Mouse (Mus musculus) cortical plate, adult 2 months (tissue): ENCODE measurements around the gene Rpp25l. TPM values are rescaled to one million over a fixed set of nuclear protein-coding genes. Genes with fewer than 3 reads are reported as not detected.

ENCODE experiments used
- H3K27ac ChIP-seq: fragments of 200-500 bp; 2 replicates; pipeline ENCODE4 v1.5.1; 2012; ENCODE audit warnings: low read length, control low read depth, inconsistent platforms; ENCODE audit not compliant: insufficient read depth
- H3K4me1 ChIP-seq: fragments of 200-500 bp; 2 replicates; pipeline ENCODE4 v1.6.1; 2011; ENCODE audit warnings: low read length; ENCODE audit not compliant: control insufficient read depth, insufficient read depth
- H3K4me3 ChIP-seq: fragments of 200-500 bp; 2 replicates; pipeline ENCODE4 v1.5.1; 2011; ENCODE audit warnings: mild to moderate bottlenecking, low read length, control low read depth; ENCODE audit not compliant: insufficient read depth
- CTCF ChIP-seq: fragments of 200-500 bp; IDR thresholded peaks from 2 replicates; pipeline ENCODE4 v1.5.1; 2011; ENCODE audit warnings: mild to moderate bottlenecking, control low read depth, low read length; ENCODE audit not compliant: insufficient read depth; ENCODE audit errors: extremely low read depth
- POLR2A ChIP-seq: fragments of 200-500 bp; IDR thresholded peaks from 2 replicates; pipeline ENCODE4 v1.6.1; 2011; ENCODE audit warnings: mild to moderate bottlenecking, low read length, control low read depth; ENCODE audit not compliant: insufficient read depth; ENCODE audit errors: extremely low read depth
- polyA plus RNA-seq: library from polyadenylated mRNA; depleted of rRNA; stranded (reverse); fragments of >200 nt; gene quantifications from 2 replicates; pipeline ENCODE4 v1.2.3, GENCODE M21; 2012

The Rpp25l gene
- polyA plus RNA-seq, 1 experiment: 37.4 TPM

- H3K27ac ChIP-seq: no peak overlapping the region
- TF ChIP-seq CTCF (no peak), POLR2A (no peak)
- peaks cover 1% of the 10 kb centered on the region; the same call in 1 of the 2 replicates for H3K4me1 ChIP-seq
- H3K4me3 ChIP-seq: peak overlapping the region; percentile 76; the same call in 1 of the 2 replicates
These were observed 25.9 kb upstream of the Rpp25l start for GRCm38 (mm10) chr4:41739260-41739659.

GRCm38 (mm10) chr4:41738256-41738603, 24.9 kb upstream of the Rpp25l start:
- no peak overlapping the region for H3K4me3 ChIP-seq
- no peak overlapping the region for H3K27ac ChIP-seq
- no peak for TF ChIP-seq POLR2A
- TF ChIP-seq CTCF: no peak
- H3K4me1 ChIP-seq: peaks cover 1% of the 10 kb centered on the region; the same call in 1 of the 2 replicates

- Histone ChIP-seq H3K4me3 (no peak overlapping the region), H3K4me1 (peaks cover 1% of the 10 kb centered on the region; the same call in 1 of the 2 replicates), H3K27ac (no peak overlapping the region)
- no peak; the same call in 1 of the 2 replicates for TF ChIP-seq POLR2A
- peak; percentile 91 for TF ChIP-seq CTCF
These were observed 24.4 kb upstream of the Rpp25l start for GRCm38 (mm10) chr4:41737602-41738255.

GRCm38 (mm10) chr4:41731052-41731765, 17.9 kb upstream of the Rpp25l start, which contains the start of gene Arid3c:
Gene Arid3c (minus strand): TSS chr4:41731142.
- TF ChIP-seq POLR2A (no peak), CTCF (no peak)
- no peak within 1 kb of the TSS for H3K27ac ChIP-seq
- no peak within 1 kb of the TSS for H3K4me3 ChIP-seq
- no peaks in the 10 kb centered on the region for H3K4me1 ChIP-seq

- Histone ChIP-seq H3K4me1 (peaks cover 2% of the 10 kb centered on the region; the same call in 1 of the 2 replicates), H3K4me3 (no peak overlapping the region), H3K27ac (no peak overlapping the region)
- TF ChIP-seq CTCF (no peak), POLR2A (no peak)
These were observed 13.7 kb upstream of the Rpp25l start for GRCm38 (mm10) chr4:41726826-41727621.

GRCm38 (mm10) chr4:41722918-41723351, 9.6 kb upstream of the Rpp25l start, which contains the start of gene Dctn3:
Gene Dctn3 (minus strand): TSS chr4:41723170.
- Histone ChIP-seq H3K4me3 (peak within 1 kb of the TSS; percentile 86), H3K27ac (no peak within 1 kb of the TSS), H3K4me1 (peaks cover 5% of the 10 kb centered on the region; the same call in 1 of the 2 replicates)
- TF ChIP-seq POLR2A (peak; percentile 96), CTCF (no peak)

- no peak overlapping the region for H3K27ac ChIP-seq
- TF ChIP-seq POLR2A (no peak), CTCF (no peak)
- H3K4me3 ChIP-seq: no peak overlapping the region
- H3K4me1 ChIP-seq: peaks cover 6% of the 10 kb centered on the region; the same call in 1 of the 2 replicates
These were observed 3.5 kb upstream of the Rpp25l start for GRCm38 (mm10) chr4:41716834-41717233.

GRCm38 (mm10) chr4:41715596-41715995, 2.3 kb upstream of the Rpp25l start:
- Histone ChIP-seq H3K27ac (no peak overlapping the region), H3K4me3 (no peak overlapping the region), H3K4me1 (peaks cover 4% of the 10 kb centered on the region; the same call in 1 of the 2 replicates)
- TF ChIP-seq POLR2A (no peak), CTCF (peak; percentile 51)

GRCm38 (mm10) chr4:41715082-41715481, 1.7 kb upstream of the Rpp25l start:
- no peak overlapping the region for H3K27ac ChIP-seq

More at GRCm38 (mm10) chr4:41715082-41715481, 1.7 kb upstream of the Rpp25l start:
- no peak overlapping the region for H3K4me3 ChIP-seq
- TF ChIP-seq CTCF (no peak), POLR2A (no peak)
- peaks cover 4% of the 10 kb centered on the region; the same call in 1 of the 2 replicates for H3K4me1 ChIP-seq
